Mouse (Mus musculus) heart, embryonic 13.5 days (tissue): ENCODE measurements at regions not wholly inside any gene's neighbourhood (a gene's known extent, or its start where the extent isn't known, plus 50 kb on each side); places are given as distances from the start of the nearest gene placed in this dataset.
A peak's percentile ranks its signal among the peaks of the same experiment; 100 is the strongest.

Experiments used
- ATAC-seq: fragments of 200-750 bp; cut with Nextera tagmentation; 2 replicates; pipeline ENCODE4 v1.8.0; 2017; ENCODE audit warnings: moderate TSS enrichment; ENCODE audit not compliant: insufficient number of reproducible peaks, low FRiP score, low TSS enrichment; ENCODE audit errors: extremely low read depth
- H3K27ac ChIP-seq: fragments of 300-500 bp; sonication (generic); replicated peaks from 2 replicates; pipeline ENCODE4 v1.5.1; 2015; ENCODE audit warnings: moderate library complexity, mild to moderate bottlenecking, inconsistent platforms
- H3K27me3 ChIP-seq: fragments of 300-500 bp; sonication (generic); replicated peaks from 2 replicates; pipeline ENCODE4 v1.6.1; 2015; ENCODE audit warnings: mild to moderate bottlenecking, inconsistent platforms
- H3K36me3 ChIP-seq: fragments of 300-500 bp; sonication (generic); 2 replicates; pipeline ENCODE4 v1.6.1; 2015; ENCODE audit warnings: mild to moderate bottlenecking, inconsistent platforms
- H3K4me1 ChIP-seq: fragments of 300-500 bp; sonication (generic); 2 replicates; pipeline ENCODE4 v1.6.1; 2015; ENCODE audit warnings: inconsistent platforms
- H3K4me2 ChIP-seq: fragments of 300-500 bp; sonication (generic); 2 replicates; pipeline ENCODE4 v1.6.1; 2015; ENCODE audit warnings: inconsistent platforms, mild to moderate bottlenecking, moderate library complexity
- H3K4me3 ChIP-seq: fragments of 300-500 bp; sonication (generic); 2 replicates; pipeline ENCODE4 v1.5.1; 2015; ENCODE audit warnings: moderate library complexity, mild to moderate bottlenecking, inconsistent platforms
- H3K9ac ChIP-seq: fragments of 300-500 bp; sonication (generic); 2 replicates; pipeline ENCODE4 v1.6.1; 2015; ENCODE audit warnings: inconsistent platforms, mild to moderate bottlenecking, moderate library complexity
- H3K9me3 ChIP-seq: fragments of 300-500 bp; sonication (generic); 2 replicates; pipeline ENCODE4 v1.6.1; 2016; ENCODE audit warnings: inconsistent platforms
- WGBS: fragments of 180-500 bp; shearing (Covaris S2); methylation state at CpG from one replicate; pipeline ENCODE4 v1.1.7; 2015; ENCODE audit warnings: mixed read lengths; 5-methylcytosine and 5-hydroxymethylcytosine counted together

DNA sequence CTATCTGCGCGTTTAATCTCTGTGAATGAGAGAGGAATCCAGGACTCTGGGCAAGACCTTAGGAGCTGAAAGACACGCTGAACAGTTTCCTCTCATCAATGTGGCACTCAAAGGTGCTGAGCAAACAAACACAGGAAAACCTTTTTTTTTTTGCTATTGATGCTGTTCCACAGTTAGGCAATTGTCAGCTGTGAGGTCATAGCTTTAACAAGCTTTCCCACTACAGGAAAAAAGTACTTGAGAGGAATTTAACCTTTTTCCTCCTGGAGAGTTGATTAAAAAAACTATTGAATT lies 261.0 kb downstream of the Fzd1 start:
- peak overlapping the region; percentile 55 for H3K9ac ChIP-seq
- H3K27me3 ChIP-seq: no peaks in the 10 kb centered on the region
- peaks cover 48% of the 10 kb centered on the region for H3K4me1 ChIP-seq
- H3K4me3 ChIP-seq: no peak overlapping the region
- H3K4me2 ChIP-seq: peak overlapping the region; percentile 55
- H3K27ac ChIP-seq: peak overlapping the region; percentile 45; the same call in 1 of the 2 replicates
- no peaks in the 10 kb centered on the region for H3K36me3 ChIP-seq
- ATAC-seq: no peak
- H3K9me3 ChIP-seq: no peaks in the 10 kb centered on the region
- WGBS: 29% methylated on average over 3 of the region's 3 CpGs

DNA sequence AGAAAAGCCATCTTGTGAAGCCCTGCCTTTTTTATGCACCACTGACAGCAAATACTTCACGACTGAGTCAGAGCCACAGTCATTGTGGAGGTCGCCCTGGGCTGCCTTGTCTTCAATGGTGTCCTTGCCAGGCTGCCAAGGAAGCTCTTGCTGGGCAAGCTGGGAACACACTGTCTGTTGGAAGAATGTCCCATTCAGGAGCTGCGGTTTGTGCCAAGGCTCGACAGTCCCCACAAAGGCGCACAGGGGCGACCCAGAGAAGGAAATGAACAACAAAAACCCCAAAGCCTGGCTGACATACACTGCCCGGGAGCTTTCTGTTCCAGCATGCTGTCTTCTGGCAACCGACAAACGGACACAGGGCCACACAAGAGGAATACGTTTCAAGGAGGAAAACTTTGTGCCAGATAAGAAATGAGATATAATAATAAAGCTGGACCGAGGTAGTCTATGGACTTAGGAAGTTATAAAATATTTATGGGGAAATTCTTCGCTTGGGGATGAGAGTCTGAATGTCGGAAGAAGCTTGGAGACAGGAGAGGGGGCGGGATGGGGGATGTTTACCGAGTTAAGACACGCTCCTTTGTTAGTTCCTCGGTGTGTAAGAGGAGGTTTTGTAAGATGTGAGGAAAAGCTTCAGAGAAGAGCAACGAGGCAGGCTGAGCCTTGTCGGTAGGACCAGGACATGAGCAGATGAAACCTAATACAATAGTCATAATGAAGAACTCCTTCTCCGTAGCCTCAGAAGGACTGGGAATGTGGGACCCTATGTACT lies 261.5 kb downstream of the Fzd1 start:
- no peak for ATAC-seq
- Histone ChIP-seq H3K9me3 (no peaks in the 10 kb centered on the region), H3K27ac (peak overlapping the region; percentile 45), H3K9ac (peak overlapping the region; percentile 55), H3K27me3 (no peaks in the 10 kb centered on the region), H3K4me3 (0 out of 2 replicates have a peak overlapping the region, but pooled peaks have one; percentile 13), H3K4me1 (peaks cover 48% of the 10 kb centered on the region), H3K4me2 (peak overlapping the region; percentile 55), H3K36me3 (no peaks in the 10 kb centered on the region)
- 26% methylated on average over 20 of the region's 20 CpGs for WGBS

- WGBS: 70% methylated on average over 6 of the region's 6 CpGs
Observed at GRCm38 (mm10) chr5:4495482-4495881, 262.4 kb downstream of the Fzd1 start.

DNA sequence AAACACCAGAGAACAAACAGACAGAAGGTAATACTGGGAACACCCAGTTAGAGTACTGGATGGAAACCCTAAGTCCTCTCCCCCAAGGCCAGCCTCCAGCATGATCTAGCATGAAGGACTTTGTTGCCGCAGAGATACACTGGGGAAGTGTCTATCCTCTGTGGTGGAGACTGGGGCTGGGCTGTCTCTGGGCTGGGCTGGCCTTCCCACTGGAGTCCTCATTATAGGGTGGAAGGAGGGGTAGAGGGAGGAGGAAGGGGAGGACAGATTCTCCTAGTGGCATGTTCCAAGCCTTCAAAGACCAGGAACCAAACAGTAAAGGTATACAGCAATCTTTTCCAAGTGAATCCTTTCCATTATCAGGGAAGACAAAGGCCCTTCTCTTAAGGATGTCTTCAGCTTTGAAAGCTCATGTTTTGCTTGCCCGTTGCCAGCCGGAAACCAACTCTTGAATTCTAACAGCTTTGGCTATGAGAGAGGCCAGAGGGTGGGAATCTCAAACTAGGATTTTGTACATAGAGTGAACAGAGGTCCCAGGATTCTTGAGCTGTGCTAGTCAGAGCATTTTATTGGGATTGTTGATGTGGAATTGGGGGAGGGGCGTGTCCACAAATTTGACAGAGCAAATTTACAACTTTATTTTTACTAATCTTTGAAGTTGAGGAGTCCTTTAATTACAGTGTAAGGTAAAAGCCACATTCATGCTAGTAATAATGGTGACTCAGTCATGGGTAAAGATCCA lies 271.3 kb downstream of the Fzd1 start:
- no peak for ATAC-seq
- H3K4me2 ChIP-seq: no peak overlapping the region
- H3K27me3 ChIP-seq: no peaks in the 10 kb centered on the region
- H3K9me3 ChIP-seq: no peaks in the 10 kb centered on the region
- H3K9ac ChIP-seq: no peak overlapping the region
- peaks cover 29% of the 10 kb centered on the region for H3K4me1 ChIP-seq
- 80% methylated on average over 4 of the region's 4 CpGs for WGBS
- H3K4me3 ChIP-seq: no peak overlapping the region
- H3K36me3 ChIP-seq: no peaks in the 10 kb centered on the region
- H3K27ac ChIP-seq: no peak overlapping the region

More at GRCm38 (mm10) chr5:4495482-4495881, 262.4 kb downstream of the Fzd1 start:
- Histone ChIP-seq H3K4me3 (no peak overlapping the region), H3K36me3 (no peaks in the 10 kb centered on the region), H3K4me2 (no peak overlapping the region), H3K9me3 (no peaks in the 10 kb centered on the region), H3K27me3 (no peaks in the 10 kb centered on the region), H3K27ac (no peak overlapping the region), H3K9ac (no peak overlapping the region), H3K4me1 (peaks cover 53% of the 10 kb centered on the region)
- ATAC-seq: no peak

DNA sequence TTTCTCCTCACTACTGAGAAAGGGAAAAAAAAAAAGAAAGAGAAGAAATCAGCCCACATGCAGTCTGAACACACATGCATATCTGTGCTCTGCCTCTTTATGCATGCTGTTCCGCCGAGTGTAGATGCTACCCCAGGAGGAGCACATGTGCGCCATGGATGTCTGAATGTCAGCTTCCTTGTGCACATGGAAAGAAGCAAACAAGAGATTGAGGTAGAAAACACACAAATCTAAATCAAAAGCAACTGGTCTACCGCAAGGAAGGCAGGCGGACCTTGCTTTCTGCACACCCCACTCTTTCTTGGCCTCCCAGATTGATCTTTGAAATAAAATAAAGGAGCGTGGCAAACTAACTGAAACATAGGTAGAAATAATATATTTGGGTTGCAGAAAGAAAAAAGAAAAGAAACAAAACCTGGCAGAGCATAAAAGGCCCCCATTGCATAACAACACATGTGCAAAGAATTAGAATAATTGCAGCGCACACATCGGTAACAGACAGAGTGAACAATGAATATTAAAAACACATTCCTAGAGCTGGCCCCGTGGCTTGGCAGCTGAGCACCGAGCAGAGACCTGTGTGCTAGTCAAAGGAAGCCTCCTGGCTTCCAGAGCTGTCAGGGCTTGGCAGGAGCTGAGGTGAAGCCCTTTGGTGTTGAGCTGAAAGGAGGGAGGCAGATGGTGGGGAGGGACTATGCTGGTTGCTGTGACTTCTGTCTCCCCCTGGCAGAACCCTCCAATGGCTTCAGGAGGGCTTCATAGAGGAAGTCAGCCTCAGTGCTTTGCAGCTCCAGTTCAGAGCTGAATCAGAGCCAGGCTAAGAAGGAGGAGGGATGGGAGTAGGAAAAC lies 272.1 kb downstream of the Fzd1 start:
- no peak overlapping the region for H3K9ac ChIP-seq
- H3K9me3 ChIP-seq: no peaks in the 10 kb centered on the region
- no peak overlapping the region for H3K4me2 ChIP-seq
- no peak overlapping the region for H3K27ac ChIP-seq
- no peaks in the 10 kb centered on the region for H3K27me3 ChIP-seq
- no peak for ATAC-seq
- peaks cover 30% of the 10 kb centered on the region for H3K4me1 ChIP-seq
- WGBS: 66% methylated on average over 10 of the region's 10 CpGs
- no peaks in the 10 kb centered on the region for H3K36me3 ChIP-seq
- no peak overlapping the region for H3K4me3 ChIP-seq

- Histone ChIP-seq H3K9ac (no peak overlapping the region), H3K4me3 (no peak overlapping the region), H3K4me1 (peaks cover 26% of the 10 kb centered on the region), H3K4me2 (peak overlapping the region; percentile 41; the same call in 1 of the 2 replicates), H3K27ac (no peak overlapping the region), H3K27me3 (no peaks in the 10 kb centered on the region), H3K9me3 (no peaks in the 10 kb centered on the region), H3K36me3 (no peaks in the 10 kb centered on the region)
- 43% methylated on average over 6 of the region's 6 CpGs for WGBS
- no peak for ATAC-seq
Observed at GRCm38 (mm10) chr5:4484780-4485179, 273.1 kb downstream of the Fzd1 start.

DNA sequence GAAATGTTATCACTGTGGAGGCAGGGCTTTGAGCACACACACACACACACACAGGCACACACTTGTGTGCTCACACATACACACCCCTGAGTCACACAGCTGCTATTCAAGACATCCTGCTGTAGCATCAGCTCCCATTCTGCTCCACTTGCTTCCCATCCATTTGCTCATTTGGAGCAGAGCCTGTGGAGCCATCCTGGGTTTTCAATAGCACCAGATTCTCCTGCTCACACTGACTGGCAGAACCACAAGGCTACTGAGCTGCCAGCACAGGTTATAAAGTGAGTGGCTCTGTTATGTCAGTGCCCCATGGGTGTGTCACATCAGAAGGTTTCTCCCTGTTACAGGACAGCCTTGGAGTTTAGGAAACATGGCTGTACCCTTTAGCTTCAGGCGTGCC lies 273.7 kb downstream of the Fzd1 start:
- H3K27me3 ChIP-seq: no peaks in the 10 kb centered on the region
- peaks cover 26% of the 10 kb centered on the region for H3K4me1 ChIP-seq
- 83% methylated on average over 1 of the region's 1 CpGs for WGBS
- no peak overlapping the region for H3K4me3 ChIP-seq
- H3K9ac ChIP-seq: no peak overlapping the region
- no peak for ATAC-seq
- no peak overlapping the region for H3K27ac ChIP-seq
- no peaks in the 10 kb centered on the region for H3K36me3 ChIP-seq
- H3K4me2 ChIP-seq: no peak overlapping the region
- H3K9me3 ChIP-seq: no peaks in the 10 kb centered on the region

- Histone ChIP-seq H3K4me3 (no peak overlapping the region), H3K27ac (no peak overlapping the region), H3K9ac (no peak overlapping the region), H3K9me3 (no peaks in the 10 kb centered on the region), H3K27me3 (no peaks in the 10 kb centered on the region), H3K4me2 (no peak overlapping the region), H3K4me1 (no peaks in the 10 kb centered on the region), H3K36me3 (no peaks in the 10 kb centered on the region)
- WGBS: 74% methylated on average over 2 of the region's 2 CpGs
- no peak for ATAC-seq
Observed at GRCm38 (mm10) chr5:4474255-4474654, 282.1 kb downstream of the Mterf1b start.
